Mouse (Mus musculus): Measurements from ENCODE around the gene Lrrc4c. TPM values are rescaled to one million over a fixed set of nuclear protein-coding genes. Genes with fewer than 3 reads are reported as not detected.

The Lrrc4c gene
- polyA plus RNA-seq (2015; fragmentation: Nextera tagmentation; extraction: Ambion mirVana) = 2.0 TPM in 2 replicates

GRCm38 (mm10) chr2:96317387-96318299 lies at the start of gene Lrrc4c:
TSS of gene Lrrc4c (plus strand) at chr2:96318169.
- Histone ChIP-seq H3K27ac (no peak within 1 kb of the TSS), H3K27me3 (peaks cover 8% of the 10 kb centered on the region), H3K4me1 (peaks cover 18% of the 10 kb centered on the region), H3K9ac (peak within 1 kb of the TSS; percentile 55), H3K4me2 (peak within 1 kb of the TSS; percentile 66), H3K36me3 (no peaks in the 10 kb centered on the region), H3K9me3 (no peaks in the 10 kb centered on the region), H3K4me3 (peak within 1 kb of the TSS; percentile 40)
- ATAC-seq (ENCODE audit: insufficient number of reproducible peaks, insufficient read depth, low FRiP score, low TSS enrichment, low read depth) = no peak
- 5% methylated on average over 18 of the region's 18 CpGs for WGBS

- WGBS = 76% methylated on average over 1 of the region's 1 CpGs
- H3K27ac ChIP-seq = no peak overlapping the region
- no peak for ATAC-seq (ENCODE audit: insufficient number of reproducible peaks, insufficient read depth, low FRiP score, low TSS enrichment, low read depth)
These were observed 42.9 kb upstream of the Lrrc4c start for GRCm38 (mm10) chr2:96275061-96275460.

GRCm38 (mm10) chr2:96282926-96283325 lies 35.0 kb upstream of the Lrrc4c start:
- no peaks in the 10 kb centered on the region for H3K36me3 ChIP-seq
- no peak overlapping the region for H3K4me2 ChIP-seq
- H3K27ac ChIP-seq = no peak overlapping the region
- no peak overlapping the region for H3K9ac ChIP-seq
- H3K9me3 ChIP-seq = no peaks in the 10 kb centered on the region
- WGBS = 67% methylated on average over 5 of the region's 5 CpGs
- H3K4me1 ChIP-seq = no peaks in the 10 kb centered on the region
- no peak overlapping the region for H3K4me3 ChIP-seq
- no peaks in the 10 kb centered on the region for H3K27me3 ChIP-seq
- ATAC-seq (ENCODE audit: insufficient number of reproducible peaks, insufficient read depth, low FRiP score, low TSS enrichment, low read depth) = no peak

More at GRCm38 (mm10) chr2:96275061-96275460, 42.9 kb upstream of the Lrrc4c start:
- Histone ChIP-seq H3K4me1 (no peaks in the 10 kb centered on the region), H3K4me3 (no peak overlapping the region), H3K4me2 (no peak overlapping the region), H3K36me3 (no peaks in the 10 kb centered on the region), H3K9me3 (no peaks in the 10 kb centered on the region), H3K27me3 (no peaks in the 10 kb centered on the region), H3K9ac (no peak overlapping the region)

DNA sequence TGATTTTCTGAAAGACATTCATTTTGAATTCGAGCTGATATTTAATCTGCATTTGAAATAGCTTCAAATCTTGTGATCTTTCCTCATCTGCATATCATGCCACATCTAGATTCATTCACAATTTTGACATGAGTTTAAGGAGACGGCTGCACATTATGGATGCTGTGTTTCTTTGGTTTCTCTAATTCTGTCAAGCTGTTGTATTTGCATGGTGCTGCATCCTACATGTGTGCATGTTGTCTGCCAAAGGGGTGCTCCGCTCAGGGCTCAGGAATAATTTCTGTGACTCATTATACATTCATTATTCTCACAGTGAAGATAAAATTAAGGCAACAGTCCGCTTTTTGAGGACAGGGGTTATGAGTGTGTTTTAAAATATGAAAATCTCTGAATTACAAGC lies 30.5 kb upstream of the Lrrc4c start:
- Histone ChIP-seq H3K4me3 (no peak overlapping the region), H3K4me1 (no peaks in the 10 kb centered on the region), H3K27ac (no peak overlapping the region), H3K4me2 (no peak overlapping the region), H3K9me3 (no peaks in the 10 kb centered on the region), H3K36me3 (no peaks in the 10 kb centered on the region), H3K9ac (no peak overlapping the region), H3K27me3 (no peaks in the 10 kb centered on the region)
- WGBS = 61% methylated on average over 4 of the region's 4 CpGs
- ATAC-seq (ENCODE audit: insufficient number of reproducible peaks, insufficient read depth, low FRiP score, low TSS enrichment, low read depth) = no peak

GRCm38 (mm10) chr2:96290541-96290940 lies 27.4 kb upstream of the Lrrc4c start:
- H3K27me3 ChIP-seq = no peaks in the 10 kb centered on the region
- no peak overlapping the region for H3K27ac ChIP-seq
- H3K9me3 ChIP-seq = no peaks in the 10 kb centered on the region
- H3K4me3 ChIP-seq = no peak overlapping the region
- no peak overlapping the region for H3K4me2 ChIP-seq
- no peaks in the 10 kb centered on the region for H3K36me3 ChIP-seq
- no peak for ATAC-seq (ENCODE audit: insufficient number of reproducible peaks, insufficient read depth, low FRiP score, low TSS enrichment, low read depth)
- no peak overlapping the region for H3K9ac ChIP-seq
- WGBS = 82% methylated on average over 1 of the region's 1 CpGs
- H3K4me1 ChIP-seq = no peaks in the 10 kb centered on the region

GRCm38 (mm10) chr2:96315034-96315433 lies 2.9 kb upstream of the Lrrc4c start:
- Histone ChIP-seq H3K9ac (no peak overlapping the region), H3K27ac (no peak overlapping the region), H3K4me1 (peaks cover 18% of the 10 kb centered on the region), H3K4me2 (no peak overlapping the region), H3K27me3 (peaks cover 8% of the 10 kb centered on the region), H3K9me3 (no peaks in the 10 kb centered on the region), H3K4me3 (no peak overlapping the region), H3K36me3 (no peaks in the 10 kb centered on the region)
- no peak for ATAC-seq (ENCODE audit: insufficient number of reproducible peaks, insufficient read depth, low FRiP score, low TSS enrichment, low read depth)
- WGBS = 13% methylated on average over 5 of the region's 5 CpGs

- 20% methylated on average over 1 of the region's 1 CpGs for WGBS
- H3K4me1 ChIP-seq = peaks cover 18% of the 10 kb centered on the region
- H3K27ac ChIP-seq = no peak overlapping the region
- ATAC-seq (ENCODE audit: insufficient number of reproducible peaks, insufficient read depth, low FRiP score, low TSS enrichment, low read depth) = no peak
- H3K4me3 ChIP-seq = no peak overlapping the region
- H3K36me3 ChIP-seq = no peaks in the 10 kb centered on the region
- peaks cover 8% of the 10 kb centered on the region for H3K27me3 ChIP-seq
- no peaks in the 10 kb centered on the region for H3K9me3 ChIP-seq
- H3K9ac ChIP-seq = no peak overlapping the region
- H3K4me2 ChIP-seq = no peak overlapping the region
These were observed 1.4 kb upstream of the Lrrc4c start for GRCm38 (mm10) chr2:96316531-96316930.

DNA sequence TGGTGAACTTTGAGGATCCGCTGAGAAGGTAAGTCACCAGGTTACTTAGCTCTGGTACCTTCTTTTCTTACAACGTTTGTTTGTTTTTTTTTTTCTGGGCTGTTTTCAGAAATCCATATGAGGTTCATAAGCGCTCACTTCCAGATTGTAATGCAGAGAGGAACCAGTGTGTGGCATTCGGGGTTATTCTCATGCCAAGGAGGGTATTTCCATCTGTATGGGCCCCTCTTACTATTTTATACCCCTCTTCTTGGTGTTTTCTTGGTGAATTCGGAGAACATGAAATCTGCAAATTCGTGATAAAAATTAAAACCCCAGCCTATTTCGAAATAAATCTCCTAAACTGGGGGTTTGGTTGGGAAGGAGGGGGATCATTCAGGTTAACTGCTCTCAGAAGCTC lies 587 bp downstream of the Lrrc4c start:
- ATAC-seq (ENCODE audit: insufficient number of reproducible peaks, insufficient read depth, low FRiP score, low TSS enrichment, low read depth) = no peak

GRCm38 (mm10) chr2:96319201-96319600 lies 1.2 kb downstream of the Lrrc4c start:
- Histone ChIP-seq H3K4me1 (peaks cover 18% of the 10 kb centered on the region), H3K27me3 (peaks cover 8% of the 10 kb centered on the region), H3K9me3 (no peaks in the 10 kb centered on the region), H3K36me3 (no peaks in the 10 kb centered on the region), H3K9ac (no peak overlapping the region; the same call in 1 of the 2 replicates), H3K4me2 (peak overlapping the region; percentile 37), H3K27ac (no peak overlapping the region), H3K4me3 (no peak overlapping the region)
- ATAC-seq (ENCODE audit: insufficient number of reproducible peaks, insufficient read depth, low FRiP score, low TSS enrichment, low read depth) = no peak
- WGBS = 8% methylated on average over 8 of the region's 8 CpGs

More for the DNA sequence above, 587 bp downstream of the Lrrc4c start:
- H3K9me3 ChIP-seq = no peaks in the 10 kb centered on the region
- WGBS = 11% methylated on average over 7 of the region's 7 CpGs
- H3K27ac ChIP-seq = no peak overlapping the region
- H3K36me3 ChIP-seq = no peaks in the 10 kb centered on the region
- no peak overlapping the region for H3K9ac ChIP-seq
- H3K4me1 ChIP-seq = peaks cover 18% of the 10 kb centered on the region
- H3K4me2 ChIP-seq = peak overlapping the region; percentile 66
- H3K4me3 ChIP-seq = peak overlapping the region; percentile 40
- peaks cover 8% of the 10 kb centered on the region for H3K27me3 ChIP-seq

DNA sequence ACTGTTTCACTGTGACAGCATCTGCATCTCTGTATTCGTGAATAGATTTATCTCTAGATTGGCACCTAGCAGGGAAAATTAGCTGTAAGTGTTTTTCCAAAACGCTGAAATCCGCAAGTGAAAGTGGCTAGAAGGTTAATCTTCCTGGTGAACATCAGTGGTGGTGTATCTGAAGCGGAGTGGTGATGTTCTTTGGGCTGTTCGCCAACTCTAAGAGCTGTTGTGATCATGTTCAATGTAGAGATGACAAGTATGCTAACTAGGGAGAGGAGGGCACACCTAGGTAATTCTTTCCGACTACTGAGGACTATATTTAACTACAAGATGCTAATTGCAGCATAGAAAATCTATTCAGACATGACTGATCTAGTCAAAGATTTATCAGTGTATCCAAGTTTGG lies 1.7 kb downstream of the Lrrc4c start:
- Histone ChIP-seq H3K27ac (no peak overlapping the region), H3K4me2 (peak overlapping the region; percentile 37), H3K27me3 (peaks cover 8% of the 10 kb centered on the region), H3K4me3 (no peak overlapping the region), H3K4me1 (peaks cover 18% of the 10 kb centered on the region), H3K36me3 (no peaks in the 10 kb centered on the region), H3K9ac (no peak overlapping the region), H3K9me3 (no peaks in the 10 kb centered on the region)
- ATAC-seq (ENCODE audit: insufficient number of reproducible peaks, insufficient read depth, low FRiP score, low TSS enrichment, low read depth) = no peak
- WGBS = 46% methylated on average over 6 of the region's 6 CpGs

GRCm38 (mm10) chr2:96334652-96335051 lies 16.7 kb downstream of the Lrrc4c start:
- no peak for ATAC-seq (ENCODE audit: insufficient number of reproducible peaks, insufficient read depth, low FRiP score, low TSS enrichment, low read depth)
- WGBS = 53% methylated on average over 3 of the region's 3 CpGs
- no peaks in the 10 kb centered on the region for H3K4me1 ChIP-seq
- H3K27me3 ChIP-seq = no peaks in the 10 kb centered on the region
- no peaks in the 10 kb centered on the region for H3K9me3 ChIP-seq
- H3K36me3 ChIP-seq = no peaks in the 10 kb centered on the region
- H3K27ac ChIP-seq = no peak overlapping the region
- no peak overlapping the region for H3K4me3 ChIP-seq
- H3K4me2 ChIP-seq = no peak overlapping the region
- H3K9ac ChIP-seq = no peak overlapping the region

DNA sequence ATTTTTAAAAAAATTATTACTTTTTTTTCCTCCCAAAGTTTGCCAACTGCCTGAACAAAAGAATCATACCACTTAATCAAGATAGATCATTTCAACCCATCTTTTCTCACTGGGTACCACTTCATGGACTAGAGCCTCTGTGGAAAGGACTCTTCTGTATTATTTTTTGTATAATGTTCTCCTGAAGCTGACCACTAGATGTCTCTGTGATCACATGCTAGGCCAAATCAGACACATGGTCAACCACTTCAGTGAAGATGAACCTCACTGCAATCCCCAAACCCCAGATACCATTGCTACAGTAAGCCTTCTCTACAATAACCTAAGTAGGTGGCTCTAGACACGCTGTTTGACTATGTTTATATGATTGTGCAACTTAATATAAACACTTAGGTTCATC lies 19.4 kb downstream of the Lrrc4c start:
- H3K36me3 ChIP-seq = no peaks in the 10 kb centered on the region
- H3K4me1 ChIP-seq = no peaks in the 10 kb centered on the region
- no peak overlapping the region for H3K9ac ChIP-seq
- H3K27ac ChIP-seq = no peak overlapping the region
- H3K9me3 ChIP-seq = no peaks in the 10 kb centered on the region
- H3K4me2 ChIP-seq = no peak overlapping the region
- H3K4me3 ChIP-seq = no peak overlapping the region
- no peak for ATAC-seq (ENCODE audit: insufficient number of reproducible peaks, insufficient read depth, low FRiP score, low TSS enrichment, low read depth)
- WGBS = 58% methylated on average over 1 of the region's 1 CpGs
- no peaks in the 10 kb centered on the region for H3K27me3 ChIP-seq
